Mouse (Mus musculus): ENCODE data around the gene Ispd. TPM values are rescaled to one million over a fixed set of nuclear protein-coding genes. Genes with fewer than 3 reads are reported as not detected.

The Ispd gene
- polyA plus RNA-seq, 1 experiment from 2014 or later, result 13.9 TPM

DNA sequence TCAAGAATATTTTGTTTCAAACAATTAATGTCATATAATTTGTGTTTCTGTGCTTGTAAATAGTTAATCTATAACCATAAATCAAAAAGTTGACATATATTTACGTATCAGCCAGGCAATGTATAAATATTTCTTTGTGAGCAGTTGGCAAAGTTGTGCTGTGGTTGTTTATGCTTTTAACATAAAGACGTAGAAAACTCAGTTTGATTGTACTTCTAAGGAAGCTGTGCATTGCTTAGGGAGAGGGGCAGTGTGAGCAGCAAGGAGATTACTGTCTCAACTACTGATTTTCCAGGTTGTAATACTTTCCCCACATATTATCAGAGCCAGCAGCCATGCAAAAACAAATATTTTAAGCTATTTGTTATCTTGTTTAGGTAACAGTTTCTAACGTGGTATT, 96.7 kb downstream of the Ispd start:
- Histone ChIP-seq H3K27ac (ENCODE audit: low read depth, low read length) (no peak overlapping the region), H3K4me1 (ENCODE audit: control insufficient read depth, insufficient read depth, low read depth, low read length) (no peaks in the 10 kb centered on the region), H3K4me2 (ENCODE audit: low read length) (no peak overlapping the region), H3K9ac (ENCODE audit: low read depth, low read length) (no peak overlapping the region), H3K27me3 (replicated peaks; ENCODE audit: control insufficient read depth, insufficient read depth, low read length) (no peaks in the 10 kb centered on the region), H3K4me3 (ENCODE audit: low read length) (no peak overlapping the region), H3K9me3 (ENCODE audit: control insufficient read depth, low read length) (no peaks in the 10 kb centered on the region), H3K36me3 (ENCODE audit: control insufficient read depth, insufficient read depth, low read length) (no peaks in the 10 kb centered on the region)
- no peak for ATAC-seq
- 86% methylated on average over 3 of the region's 3 CpGs for WGBS

- no peaks in the 10 kb centered on the region for H3K9me3 ChIP-seq (ENCODE audit: control insufficient read depth, low read length)
- 83% methylated on average over 3 of the region's 3 CpGs for WGBS
- H3K4me3 ChIP-seq (ENCODE audit: low read length), result no peak overlapping the region
- H3K9ac ChIP-seq (ENCODE audit: low read depth, low read length), result no peak overlapping the region
- H3K4me1 ChIP-seq (ENCODE audit: control insufficient read depth, insufficient read depth, low read depth, low read length), result no peaks in the 10 kb centered on the region
- no peaks in the 10 kb centered on the region for H3K27me3 ChIP-seq (replicated peaks; ENCODE audit: control insufficient read depth, insufficient read depth, low read length)
- H3K36me3 ChIP-seq (ENCODE audit: control insufficient read depth, insufficient read depth, low read length), result no peaks in the 10 kb centered on the region
- no peak overlapping the region for H3K27ac ChIP-seq (ENCODE audit: low read depth, low read length)
- no peak for ATAC-seq
- no peak overlapping the region for H3K4me2 ChIP-seq (ENCODE audit: low read length)
Measured at GRCm38 (mm10) chr12:36481742-36482141, 100.5 kb downstream of the Ispd start.

GRCm38 (mm10) chr12:36483346-36483745, 102.1 kb downstream of the Ispd start:
- Histone ChIP-seq H3K9me3 (ENCODE audit: control insufficient read depth, low read length) (no peaks in the 10 kb centered on the region), H3K4me1 (ENCODE audit: control insufficient read depth, insufficient read depth, low read depth, low read length) (no peaks in the 10 kb centered on the region), H3K27ac (ENCODE audit: low read depth, low read length) (no peak overlapping the region), H3K9ac (ENCODE audit: low read depth, low read length) (no peak overlapping the region), H3K27me3 (replicated peaks; ENCODE audit: control insufficient read depth, insufficient read depth, low read length) (no peaks in the 10 kb centered on the region), H3K36me3 (ENCODE audit: control insufficient read depth, insufficient read depth, low read length) (no peaks in the 10 kb centered on the region), H3K4me3 (ENCODE audit: low read length) (no peak overlapping the region), H3K4me2 (ENCODE audit: low read length) (no peak overlapping the region)
- WGBS, result 49% methylated on average over 2 of the region's 2 CpGs
- no peak for ATAC-seq

GRCm38 (mm10) chr12:36497565-36497964, 116.3 kb downstream of the Ispd start:
- no peaks in the 10 kb centered on the region for H3K4me1 ChIP-seq (ENCODE audit: control insufficient read depth, insufficient read depth, low read depth, low read length)
- H3K27ac ChIP-seq (ENCODE audit: low read depth, low read length), result no peak overlapping the region
- 76% methylated on average over 3 of the region's 3 CpGs for WGBS
- no peaks in the 10 kb centered on the region for H3K9me3 ChIP-seq (ENCODE audit: control insufficient read depth, low read length)
- H3K36me3 ChIP-seq (ENCODE audit: control insufficient read depth, insufficient read depth, low read length), result no peaks in the 10 kb centered on the region
- no peak overlapping the region for H3K4me3 ChIP-seq (ENCODE audit: low read length)
- H3K27me3 ChIP-seq (replicated peaks; ENCODE audit: control insufficient read depth, insufficient read depth, low read length), result no peaks in the 10 kb centered on the region
- ATAC-seq, result no peak
- no peak overlapping the region for H3K9ac ChIP-seq (ENCODE audit: low read depth, low read length)
- no peak overlapping the region for H3K4me2 ChIP-seq (ENCODE audit: low read length)

DNA sequence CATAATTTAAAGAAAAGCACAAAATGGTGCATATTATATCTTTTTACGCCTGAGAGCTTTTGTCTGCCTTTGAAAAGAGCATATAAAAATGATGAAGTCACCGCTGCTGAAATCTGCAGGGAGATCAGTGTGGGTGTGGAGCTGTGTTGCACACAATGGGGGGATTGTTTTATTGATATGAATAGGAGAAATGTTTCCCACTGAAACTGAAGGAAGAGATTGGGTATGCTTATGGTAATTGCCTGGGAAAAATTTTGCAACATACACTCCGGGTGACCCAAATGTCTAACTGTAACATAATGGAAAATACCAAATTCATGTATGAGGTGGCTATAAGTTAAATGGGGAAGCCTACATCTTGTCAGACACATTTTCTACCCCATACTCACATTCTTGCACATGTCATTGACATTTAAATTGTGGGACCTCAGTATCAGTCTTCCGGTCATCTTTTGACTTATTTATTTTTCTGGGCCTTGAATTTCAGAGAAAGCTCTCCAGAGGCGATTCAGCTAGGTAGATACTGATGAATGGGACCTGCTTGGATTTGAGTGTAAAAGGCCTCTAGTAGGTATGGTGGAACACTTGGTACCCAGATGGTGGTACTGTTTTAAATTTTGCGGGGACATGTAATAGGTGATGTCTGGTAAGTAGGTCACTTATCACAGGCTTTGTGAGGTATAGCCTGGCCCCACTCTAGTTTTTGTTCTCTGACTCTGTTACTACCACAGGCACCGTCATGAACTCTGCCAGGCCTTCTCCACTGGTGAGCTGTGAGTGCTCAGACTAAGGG, 126.1 kb downstream of the Ispd start:
- WGBS, result 59% methylated on average over 7 of the region's 7 CpGs
- H3K27ac ChIP-seq (ENCODE audit: low read depth, low read length), result no peak overlapping the region
- H3K27me3 ChIP-seq (replicated peaks; ENCODE audit: control insufficient read depth, insufficient read depth, low read length), result no peaks in the 10 kb centered on the region
- H3K4me3 ChIP-seq (ENCODE audit: low read length), result no peak overlapping the region
- H3K9ac ChIP-seq (ENCODE audit: low read depth, low read length), result no peak overlapping the region
- no peaks in the 10 kb centered on the region for H3K36me3 ChIP-seq (ENCODE audit: control insufficient read depth, insufficient read depth, low read length)
- no peaks in the 10 kb centered on the region for H3K4me1 ChIP-seq (ENCODE audit: control insufficient read depth, insufficient read depth, low read depth, low read length)
- H3K4me2 ChIP-seq (ENCODE audit: low read length), result no peak overlapping the region
- no peaks in the 10 kb centered on the region for H3K9me3 ChIP-seq (ENCODE audit: control insufficient read depth, low read length)
- peak; percentile 52; the same call in 1 of the 2 replicates for ATAC-seq

DNA sequence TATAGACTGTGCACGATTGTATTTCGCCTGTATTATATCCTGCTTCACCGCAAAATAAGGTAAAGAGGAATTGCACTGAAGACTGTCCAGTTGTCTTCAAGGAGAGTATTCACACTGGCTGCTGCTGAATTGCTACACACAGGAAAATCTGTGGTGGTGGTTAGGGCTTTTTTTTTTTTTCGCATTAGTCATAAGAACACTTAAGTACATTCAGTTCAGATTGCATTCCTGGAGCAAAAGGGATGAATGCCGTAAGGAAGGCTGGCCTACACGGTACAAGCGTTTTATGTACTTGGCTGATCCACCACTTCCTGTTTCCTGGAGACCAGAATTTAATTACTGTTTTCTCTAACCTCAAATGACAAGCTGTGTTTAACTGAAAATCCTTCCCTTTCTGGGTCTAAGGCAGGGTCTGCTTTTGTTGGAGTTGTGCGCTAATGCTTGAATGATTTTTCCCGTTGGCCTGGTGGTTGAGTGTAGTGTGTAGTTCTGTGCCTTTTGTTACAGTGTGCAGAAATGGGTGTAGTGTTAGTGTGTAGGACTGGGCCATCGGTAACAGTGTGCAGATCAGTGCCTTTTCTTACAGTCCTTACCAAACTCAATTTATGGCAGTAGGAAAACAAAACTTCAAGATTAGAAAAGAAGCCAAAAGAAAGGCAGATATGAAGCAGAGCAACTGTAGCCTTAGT, 128.8 kb downstream of the Ispd start:
- Histone ChIP-seq H3K4me1 (ENCODE audit: control insufficient read depth, insufficient read depth, low read depth, low read length) (no peaks in the 10 kb centered on the region), H3K9ac (ENCODE audit: low read depth, low read length) (no peak overlapping the region), H3K27ac (ENCODE audit: low read depth, low read length) (no peak overlapping the region), H3K4me3 (ENCODE audit: low read length) (no peak overlapping the region), H3K27me3 (replicated peaks; ENCODE audit: control insufficient read depth, insufficient read depth, low read length) (no peaks in the 10 kb centered on the region), H3K36me3 (ENCODE audit: control insufficient read depth, insufficient read depth, low read length) (no peaks in the 10 kb centered on the region), H3K4me2 (ENCODE audit: low read length) (no peak overlapping the region), H3K9me3 (ENCODE audit: control insufficient read depth, low read length) (no peaks in the 10 kb centered on the region)
- 85% methylated on average over 10 of the region's 10 CpGs for WGBS
- ATAC-seq, result no peak

DNA sequence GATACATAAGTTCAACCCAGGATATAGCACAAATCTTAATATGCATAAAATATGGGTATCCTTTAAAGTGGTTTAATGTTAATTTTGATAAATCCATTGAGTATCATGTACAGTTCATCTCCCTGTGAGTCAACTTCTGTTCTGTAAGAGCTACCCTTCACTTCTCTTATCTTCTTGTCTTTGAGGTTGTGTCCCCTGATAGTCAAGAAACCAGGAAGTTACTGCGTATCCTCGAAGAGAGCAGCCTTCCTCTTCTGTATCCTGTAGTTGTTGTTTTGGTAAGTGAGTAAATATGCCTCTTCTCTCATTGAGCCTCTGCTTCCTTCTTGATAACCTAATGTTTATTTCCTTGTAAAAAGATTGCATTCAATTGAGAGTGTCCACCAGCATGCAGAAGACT, 140.5 kb downstream of the Ispd start:
- no peak overlapping the region for H3K27ac ChIP-seq (ENCODE audit: low read depth, low read length)
- H3K9me3 ChIP-seq (ENCODE audit: control insufficient read depth, low read length), result no peaks in the 10 kb centered on the region
- no peaks in the 10 kb centered on the region for H3K36me3 ChIP-seq (ENCODE audit: control insufficient read depth, insufficient read depth, low read length)
- no peak overlapping the region for H3K9ac ChIP-seq (ENCODE audit: low read depth, low read length)
- H3K4me1 ChIP-seq (ENCODE audit: control insufficient read depth, insufficient read depth, low read depth, low read length), result no peaks in the 10 kb centered on the region
- H3K27me3 ChIP-seq (replicated peaks; ENCODE audit: control insufficient read depth, insufficient read depth, low read length), result no peaks in the 10 kb centered on the region
- H3K4me2 ChIP-seq (ENCODE audit: low read length), result no peak overlapping the region
- no peak for ATAC-seq
- H3K4me3 ChIP-seq (ENCODE audit: low read length), result no peak overlapping the region
- WGBS, result 92% methylated on average over 2 of the region's 2 CpGs

DNA sequence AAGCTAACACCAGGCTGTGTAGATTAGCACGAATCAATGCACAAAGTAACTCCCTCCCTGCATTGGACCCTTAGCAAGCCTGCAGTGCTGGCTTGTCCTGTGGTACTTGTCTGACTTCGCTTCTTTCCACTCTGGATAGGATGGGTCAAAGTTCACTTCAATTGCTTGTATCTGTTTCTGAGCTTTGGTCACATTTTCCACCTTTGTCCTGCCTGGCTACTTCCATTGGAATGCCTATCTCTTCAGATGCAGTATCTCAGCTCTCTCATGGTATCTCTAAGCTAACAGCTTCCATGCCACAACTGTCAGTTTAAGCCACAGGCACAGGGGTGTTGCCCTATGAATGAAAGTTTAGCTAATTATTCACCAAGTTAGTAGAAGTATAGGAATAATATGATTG, 142.3 kb downstream of the Ispd start:
- H3K9ac ChIP-seq (ENCODE audit: low read depth, low read length), result no peak overlapping the region
- no peak for ATAC-seq
- no peak overlapping the region for H3K27ac ChIP-seq (ENCODE audit: low read depth, low read length)
- no peaks in the 10 kb centered on the region for H3K9me3 ChIP-seq (ENCODE audit: control insufficient read depth, low read length)
- no peaks in the 10 kb centered on the region for H3K27me3 ChIP-seq (replicated peaks; ENCODE audit: control insufficient read depth, insufficient read depth, low read length)
- 92% methylated on average over 2 of the region's 2 CpGs for WGBS
- no peak overlapping the region for H3K4me3 ChIP-seq (ENCODE audit: low read length)
- no peaks in the 10 kb centered on the region for H3K4me1 ChIP-seq (ENCODE audit: control insufficient read depth, insufficient read depth, low read depth, low read length)
- H3K4me2 ChIP-seq (ENCODE audit: low read length), result no peak overlapping the region
- H3K36me3 ChIP-seq (ENCODE audit: control insufficient read depth, insufficient read depth, low read length), result no peaks in the 10 kb centered on the region

- H3K27ac ChIP-seq (ENCODE audit: low read depth, low read length), result no peak overlapping the region
- no peaks in the 10 kb centered on the region for H3K27me3 ChIP-seq (replicated peaks; ENCODE audit: control insufficient read depth, insufficient read depth, low read length)
- WGBS, result 71% methylated on average over 2 of the region's 2 CpGs
- no peaks in the 10 kb centered on the region for H3K36me3 ChIP-seq (ENCODE audit: control insufficient read depth, insufficient read depth, low read length)
- no peak overlapping the region for H3K4me2 ChIP-seq (ENCODE audit: low read length)
- no peaks in the 10 kb centered on the region for H3K4me1 ChIP-seq (ENCODE audit: control insufficient read depth, insufficient read depth, low read depth, low read length)
- ATAC-seq, result no peak
- H3K9ac ChIP-seq (ENCODE audit: low read depth, low read length), result no peak overlapping the region
- no peaks in the 10 kb centered on the region for H3K9me3 ChIP-seq (ENCODE audit: control insufficient read depth, low read length)
- H3K4me3 ChIP-seq (ENCODE audit: low read length), result no peak overlapping the region
Measured at GRCm38 (mm10) chr12:36530920-36531319, 149.7 kb downstream of the Ispd start.
